Mouse (Mus musculus) ES-Bruce4 (cell line): ENCODE data around the gene Nacc1. TPM values are rescaled to one million over a fixed set of nuclear protein-coding genes. Genes with fewer than 3 reads are reported as not detected.
A peak's percentile ranks its signal among the peaks of the same experiment; 100 is the strongest.

Experiments used
- H3K27ac ChIP-seq: 2 replicates; pipeline ENCODE4 v1.5.1; 2012; ENCODE audit warnings: low read length, inconsistent platforms; ENCODE audit not compliant: insufficient read depth
- H3K27me3 ChIP-seq: 2 replicates; pipeline ENCODE4 v1.6.1; 2012; ENCODE audit warnings: mild to moderate bottlenecking, low read length, inconsistent platforms; ENCODE audit not compliant: control insufficient read depth, poor library complexity, insufficient read depth, severe bottlenecking
- H3K36me3 ChIP-seq: 2 replicates; pipeline ENCODE4 v1.6.1; 2012; ENCODE audit warnings: inconsistent platforms, mild to moderate bottlenecking, low read length, moderate library complexity; ENCODE audit not compliant: control insufficient read depth, poor library complexity, insufficient read depth, severe bottlenecking
- H3K4me1 ChIP-seq: one replicate; pipeline ENCODE4 v1.8.1; 2011; ENCODE audit warnings: low read length; ENCODE audit not compliant: control insufficient read depth, insufficient read depth
- H3K4me3 ChIP-seq: 2 replicates; pipeline ENCODE4 v1.5.1; 2011; ENCODE audit warnings: low read depth, mild to moderate bottlenecking, low read length
- H3K9ac ChIP-seq: 2 replicates; pipeline ENCODE4 v1.6.1; 2012; ENCODE audit warnings: low read depth, mild to moderate bottlenecking, inconsistent platforms; ENCODE audit not compliant: poor library complexity, severe bottlenecking
- H3K9me3 ChIP-seq: replicated peaks from 2 replicates; pipeline ENCODE4 v1.6.1; 2012; ENCODE audit warnings: mild to moderate bottlenecking, low read length, inconsistent platforms; ENCODE audit not compliant: control insufficient read depth, poor library complexity, insufficient read depth, severe bottlenecking
- CTCF ChIP-seq: IDR thresholded peaks from one replicate; pipeline ENCODE4 v1.8.1; 2011; ENCODE audit warnings: low read depth, low read length
- EP300 ChIP-seq: IDR thresholded peaks from 2 replicates; pipeline ENCODE4 v1.6.1; 2011; ENCODE audit warnings: low read depth, low read length; ENCODE audit not compliant: insufficient read depth
- POLR2A ChIP-seq: IDR thresholded peaks from one replicate; pipeline ENCODE4 v1.8.1; 2011; ENCODE audit warnings: low read length; ENCODE audit not compliant: insufficient read depth
- polyA plus RNA-seq: library from polyadenylated mRNA; stranded (reverse); fragments of >200 nt; gene quantifications from 2 replicates; pipeline ENCODE4 v1.2.4, GENCODE M21; 2011; ENCODE audit warnings: low read depth; ENCODE audit not compliant: missing spikeins, insufficient read depth, insufficient read length

Nacc1 gene
- polyA plus RNA-seq, 1 experiment, result 89.7 TPM

GRCm38 (mm10) chr8:84725246-84725940 lies 37.7 kb upstream of the Nacc1 start:
- Histone ChIP-seq H3K27ac (no peak overlapping the region), H3K4me3 (no peak overlapping the region), H3K4me1 (peaks cover 10% of the 10 kb centered on the region), H3K9me3 (no peaks in the 10 kb centered on the region), H3K36me3 (no peaks in the 10 kb centered on the region), H3K27me3 (no peaks in the 10 kb centered on the region), H3K9ac (no peak overlapping the region)
- TF ChIP-seq POLR2A (no peak), CTCF (no peak), EP300 (no peak)

DNA sequence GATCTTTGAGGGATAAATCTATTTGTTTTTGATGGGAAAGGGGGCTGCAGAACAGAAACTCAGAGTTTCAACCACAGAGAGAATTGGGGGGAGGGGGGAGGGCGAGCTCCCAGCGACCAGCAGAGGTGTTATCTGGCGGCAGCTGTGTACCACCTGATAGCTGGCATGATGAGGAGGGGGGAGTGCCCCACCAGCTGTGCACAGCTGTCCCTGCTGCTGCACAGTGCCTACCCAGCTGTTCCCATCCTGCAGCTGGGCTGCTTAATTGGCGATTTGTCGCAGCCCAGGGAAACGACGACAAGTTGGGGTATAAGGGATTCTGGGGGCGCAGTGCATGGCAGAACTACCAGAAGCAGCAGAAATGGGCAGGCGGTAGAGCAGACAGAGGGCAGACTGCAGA lies 37.0 kb upstream of the Nacc1 start:
- no peak overlapping the region for H3K9ac ChIP-seq
- H3K36me3 ChIP-seq, result no peaks in the 10 kb centered on the region
- peaks cover 10% of the 10 kb centered on the region for H3K4me1 ChIP-seq
- no peak for TF ChIP-seq CTCF
- no peak for TF ChIP-seq POLR2A
- TF ChIP-seq EP300, result no peak
- no peak overlapping the region for H3K4me3 ChIP-seq
- H3K27me3 ChIP-seq, result no peaks in the 10 kb centered on the region
- no peaks in the 10 kb centered on the region for H3K9me3 ChIP-seq
- no peak overlapping the region for H3K27ac ChIP-seq

- H3K27me3 ChIP-seq, result no peaks in the 10 kb centered on the region
- H3K9ac ChIP-seq, result peak overlapping the region; percentile 15; the same call in 1 of the 2 replicates
- H3K36me3 ChIP-seq, result no peaks in the 10 kb centered on the region
- no peaks in the 10 kb centered on the region for H3K9me3 ChIP-seq
- no peak for TF ChIP-seq CTCF
- TF ChIP-seq POLR2A, result no peak
- no peak for TF ChIP-seq EP300
- no peak overlapping the region for H3K27ac ChIP-seq
- peaks cover 10% of the 10 kb centered on the region for H3K4me1 ChIP-seq
- peak overlapping the region; percentile 8 for H3K4me3 ChIP-seq
These were observed 35.9 kb upstream of the Nacc1 start for GRCm38 (mm10) chr8:84723571-84723900.

DNA sequence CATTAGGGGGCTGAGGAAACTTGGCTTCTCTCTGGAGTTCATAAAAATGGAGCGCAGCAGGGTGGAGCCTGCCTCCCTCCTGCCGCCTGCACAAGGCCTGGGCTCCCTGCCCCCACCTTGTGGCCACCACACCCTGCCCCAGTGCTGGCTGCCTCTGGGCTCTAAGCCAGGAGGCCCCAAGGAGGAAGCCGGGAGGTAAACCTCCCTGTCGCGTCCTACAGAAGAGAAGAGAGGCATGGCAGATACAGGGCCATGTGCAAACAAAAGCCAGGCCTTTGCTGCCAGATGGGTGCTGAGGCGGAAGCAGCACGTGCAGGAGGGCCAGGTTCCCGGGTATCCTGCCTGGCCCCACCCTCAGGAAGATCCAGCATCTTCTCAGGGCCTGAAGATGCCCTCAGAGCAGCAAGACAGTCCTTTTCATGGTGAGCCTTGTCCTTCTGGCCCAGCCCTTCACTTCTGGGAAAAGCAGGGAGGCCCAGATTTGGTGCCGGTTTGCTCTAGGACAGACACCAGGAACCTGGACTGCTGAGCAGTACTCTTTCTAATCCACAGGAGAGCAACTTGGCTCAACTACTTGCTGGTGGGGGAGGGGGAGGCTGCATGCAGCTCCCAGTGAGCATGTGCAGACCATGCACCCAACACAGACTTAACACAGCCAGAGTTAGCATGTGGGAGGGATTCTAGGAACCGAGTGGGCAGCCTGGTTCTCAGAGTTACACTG lies 35.3 kb upstream of the Nacc1 start, which contains the start of gene G430095P16Rik:
Gene G430095P16Rik (plus strand): TSS at position 158 of the 721 bp plus-strand sequence.
- Histone ChIP-seq H3K4me1 (peaks cover 10% of the 10 kb centered on the region), H3K27me3 (no peaks in the 10 kb centered on the region), H3K9me3 (no peaks in the 10 kb centered on the region), H3K36me3 (no peaks in the 10 kb centered on the region), H3K9ac (peak within 1 kb of the TSS; percentile 15; the same call in 1 of the 2 replicates), H3K27ac (no peak within 1 kb of the TSS), H3K4me3 (peak within 1 kb of the TSS; percentile 8)
- TF ChIP-seq CTCF (no peak), EP300 (no peak), POLR2A (no peak)

GRCm38 (mm10) chr8:84722530-84722849 lies 34.8 kb upstream of the Nacc1 start:
- Histone ChIP-seq H3K4me3 (no peak overlapping the region), H3K36me3 (no peaks in the 10 kb centered on the region), H3K9me3 (no peaks in the 10 kb centered on the region), H3K27ac (no peak overlapping the region), H3K9ac (peak overlapping the region; percentile 15; the same call in 1 of the 2 replicates), H3K4me1 (peaks cover 10% of the 10 kb centered on the region), H3K27me3 (no peaks in the 10 kb centered on the region)
- TF ChIP-seq EP300 (no peak), CTCF (no peak), POLR2A (no peak)

DNA sequence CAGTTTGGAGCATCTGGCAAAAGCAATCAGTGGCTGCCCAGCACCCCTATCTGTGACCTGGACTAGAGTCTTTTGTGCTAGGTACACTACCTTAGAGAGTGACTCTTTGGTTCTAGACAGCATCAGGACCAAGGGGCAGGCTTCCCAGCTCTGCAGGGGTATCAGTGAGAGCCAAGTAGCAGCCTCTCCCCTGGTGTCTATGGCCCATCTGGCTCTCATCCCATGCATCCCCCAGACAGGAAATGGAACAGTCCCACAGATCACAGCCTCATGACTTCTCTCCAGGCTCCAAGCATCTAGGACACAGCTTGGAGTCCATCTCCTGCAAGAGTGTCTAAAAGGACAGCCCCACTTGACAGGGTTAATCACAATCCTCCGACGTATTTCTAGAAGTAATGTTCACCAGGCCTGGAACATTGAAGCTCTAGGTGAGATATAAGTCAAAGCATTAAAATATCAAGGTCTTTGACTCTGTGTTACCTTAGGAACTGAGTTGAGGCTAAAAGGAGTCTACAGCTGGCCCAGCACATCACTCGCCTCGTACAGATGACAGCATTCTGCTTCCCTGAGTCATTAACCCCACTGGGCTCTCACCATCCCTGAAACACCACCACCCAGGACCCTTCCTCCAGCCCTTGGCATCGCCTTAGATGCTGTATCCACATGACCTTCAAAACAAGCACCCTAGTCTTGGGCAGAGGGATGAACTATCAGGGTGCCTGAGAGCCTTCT lies 31.5 kb upstream of the Nacc1 start:
- Histone ChIP-seq H3K36me3 (no peaks in the 10 kb centered on the region), H3K9ac (no peak overlapping the region), H3K4me3 (no peak overlapping the region), H3K9me3 (no peaks in the 10 kb centered on the region), H3K4me1 (peaks cover 10% of the 10 kb centered on the region), H3K27me3 (no peaks in the 10 kb centered on the region), H3K27ac (no peak overlapping the region)
- TF ChIP-seq CTCF (no peak), EP300 (no peak), POLR2A (no peak)
